Mouse (Mus musculus): ENCODE measurements around the gene Pla2g16.

Pla2g16 gene

DNA sequence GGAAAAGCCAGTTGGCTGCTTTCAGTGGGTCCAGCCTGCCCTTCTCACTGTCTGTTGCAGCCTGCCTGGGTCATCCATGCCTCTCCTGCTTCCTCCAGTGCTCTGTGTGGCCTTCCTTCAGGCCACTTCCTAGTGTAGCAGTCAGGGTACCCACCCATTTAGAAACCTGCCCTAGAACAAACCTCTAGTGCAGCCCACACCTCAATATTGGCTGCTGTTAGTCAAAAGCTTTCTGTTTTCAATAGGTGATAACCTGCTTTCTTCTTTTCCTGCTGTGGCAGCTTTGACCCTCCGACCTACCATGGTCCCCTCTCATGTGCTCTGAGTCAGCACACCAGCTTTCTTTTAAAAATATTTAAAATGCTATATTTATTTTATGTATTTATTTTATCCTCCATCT is 7.2 kb downstream of the Pla2g16 start:
- DNase-seq (ENCODE audit: low spot score in 2 of 2): no peak

GRCm38 (mm10) chr19:7566826-7567225 is 9.6 kb downstream of the Pla2g16 start:
- no peak for DNase-seq (ENCODE audit: low spot score in 2 of 2)

GRCm38 (mm10) chr19:7568364-7568763 is 11.1 kb downstream of the Pla2g16 start:
- peak in 1 of 2 experiments; percentile 32 for DNase-seq (ENCODE audit: low spot score in 2 of 2)

DNA sequence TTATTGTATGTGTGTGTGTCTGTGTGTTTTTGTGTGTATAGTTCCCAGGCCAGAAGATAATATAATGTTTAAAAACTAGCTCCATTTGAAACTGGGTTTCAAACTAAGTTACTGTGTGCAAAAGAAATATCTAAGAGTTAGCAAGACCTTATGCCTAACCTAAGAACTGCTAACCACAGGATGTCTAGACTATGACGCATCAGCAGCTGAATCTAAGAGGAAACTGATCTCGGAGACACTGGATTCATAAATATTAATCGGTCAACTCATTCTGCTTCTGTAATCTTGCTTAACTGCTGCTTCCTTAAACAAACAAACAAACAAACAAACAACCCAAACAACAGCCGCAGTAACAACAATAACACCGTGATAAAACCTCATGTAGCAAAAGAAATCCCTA is 12.4 kb downstream of the Pla2g16 start:
- DNase-seq (ENCODE audit: low spot score in 2 of 2): no peak

- no peak for DNase-seq (ENCODE audit: low spot score in 2 of 2)
These were observed 18.9 kb downstream of the Pla2g16 start for GRCm38 (mm10) chr19:7576180-7576579.

- peak in 1 of 2 experiments; percentile 17 for DNase-seq (ENCODE audit: low spot score in 2 of 2)
These were observed 20.5 kb downstream of the Pla2g16 start for GRCm38 (mm10) chr19:7577710-7578109.

DNA sequence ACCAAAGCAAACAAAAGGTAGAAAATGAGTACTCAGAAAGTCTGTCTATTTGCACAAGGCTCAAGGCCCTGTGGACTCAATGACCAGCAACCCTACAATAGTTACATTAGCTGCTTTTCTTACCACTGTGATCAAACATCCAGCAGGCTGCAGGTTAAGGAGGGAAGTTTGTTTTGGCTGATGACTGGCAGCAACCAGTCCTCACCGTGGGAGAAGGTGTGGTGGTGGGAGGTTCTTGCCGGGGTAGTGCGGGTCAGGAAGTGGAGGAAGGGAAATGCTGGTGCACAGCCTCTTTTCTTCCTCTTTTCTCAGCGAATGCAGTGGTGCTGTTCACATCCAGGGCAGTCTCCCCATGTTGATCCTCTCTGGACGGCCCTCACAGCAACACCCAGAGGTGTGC is 23.8 kb downstream of the Pla2g16 start:
- DNase-seq (ENCODE audit: low spot score in 2 of 2): no peak

GRCm38 (mm10) chr19:7583101-7583500 is 25.8 kb downstream of the Pla2g16 start:
- DNase-seq (ENCODE audit: low spot score in 2 of 2): peak; percentile 50 to 69

GRCm38 (mm10) chr19:7583599-7583998 is 26.3 kb downstream of the Pla2g16 start:
- DNase-seq (ENCODE audit: low spot score in 2 of 2): no peak

DNA sequence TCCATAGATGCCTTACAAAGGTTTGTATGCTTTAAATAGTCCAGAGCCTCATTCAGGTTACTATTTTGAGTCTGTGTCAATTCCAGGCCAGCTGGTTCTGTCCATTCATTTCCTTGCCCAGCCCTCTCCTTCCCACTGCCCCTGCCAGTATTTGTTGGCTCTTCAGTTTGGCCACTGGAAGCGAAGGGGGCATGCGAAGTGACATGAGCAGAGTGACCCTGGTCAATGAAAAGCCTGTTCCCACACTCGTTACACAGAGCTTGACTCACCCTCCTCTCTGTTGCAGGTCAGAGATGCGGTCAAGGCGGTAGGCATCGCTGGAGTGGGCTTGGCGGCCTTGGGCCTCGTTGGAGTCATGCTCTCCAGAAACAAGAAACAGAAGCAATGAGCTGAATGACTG is 28.0 kb downstream of the Pla2g16 start:
- peak; percentile 37 to 48 for DNase-seq (ENCODE audit: low spot score in 2 of 2)

DNA sequence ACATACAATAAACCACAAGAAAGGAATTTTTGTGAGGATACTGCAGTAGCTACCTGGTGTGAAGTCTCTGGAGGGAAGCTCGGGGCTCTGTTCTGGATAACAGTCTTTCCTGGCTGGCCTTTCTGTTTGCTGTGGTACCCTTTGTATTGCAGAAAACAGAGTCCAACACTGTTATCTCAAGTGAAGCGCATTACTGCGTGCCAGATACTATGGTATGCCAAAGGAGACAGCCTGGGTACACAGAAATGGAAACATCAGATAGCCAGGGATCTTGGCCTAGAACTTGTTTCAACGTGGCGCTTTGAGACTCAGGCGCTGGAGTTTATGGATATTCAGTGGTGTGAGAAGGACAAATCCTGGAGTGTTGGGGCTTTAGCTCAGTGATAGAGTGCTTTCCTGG is 28.5 kb downstream of the Pla2g16 start:
- DNase-seq (ENCODE audit: low spot score in 2 of 2): peak; percentile 27 to 43

GRCm38 (mm10) chr19:7590795-7591194 is 33.5 kb downstream of the Pla2g16 start:
- no peak for DNase-seq (ENCODE audit: low spot score in 2 of 2)

DNA sequence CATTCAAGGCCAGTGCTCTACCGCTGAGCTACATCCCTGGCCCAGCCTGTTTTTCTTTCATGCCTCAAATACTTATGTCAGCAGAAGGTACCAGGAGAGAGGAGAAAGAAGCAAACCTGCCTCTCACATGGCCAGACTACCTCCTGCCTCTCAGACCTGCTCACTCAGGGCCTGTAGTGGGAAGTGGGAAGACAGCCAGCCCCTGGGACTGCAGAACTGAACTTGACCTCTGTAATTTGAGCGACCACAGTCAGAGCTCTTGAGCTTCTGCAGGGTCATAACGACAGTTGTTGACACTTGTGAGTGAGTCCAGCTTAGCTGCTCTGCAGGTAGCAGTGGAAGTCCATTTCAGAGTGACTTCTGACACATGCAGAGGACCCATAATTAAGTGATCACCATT is 34.8 kb downstream of the Pla2g16 start:
- no peak for DNase-seq (ENCODE audit: low spot score in 2 of 2)

DNA sequence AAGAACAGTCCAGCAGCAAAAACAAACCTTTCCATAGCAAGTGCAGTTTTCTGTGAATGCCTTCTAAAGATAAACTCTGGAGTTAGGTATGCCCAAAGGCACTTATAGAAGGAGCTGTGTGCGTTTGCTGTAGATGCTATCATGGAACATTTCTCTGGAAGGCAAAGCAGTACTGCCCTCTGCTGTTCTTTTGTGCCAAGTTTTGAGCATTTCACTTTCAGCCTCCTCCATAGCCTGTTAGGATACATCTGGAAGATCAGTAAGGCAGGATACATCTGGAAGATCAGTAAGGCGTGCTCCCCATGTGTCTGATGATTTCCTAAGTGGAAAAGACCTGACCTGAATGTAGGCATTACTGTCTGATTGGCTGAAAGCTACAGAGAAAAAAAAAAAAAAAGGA is 38.3 kb downstream of the Pla2g16 start:
- peak; percentile 42 to 49 for DNase-seq (ENCODE audit: low spot score in 2 of 2)

DNA sequence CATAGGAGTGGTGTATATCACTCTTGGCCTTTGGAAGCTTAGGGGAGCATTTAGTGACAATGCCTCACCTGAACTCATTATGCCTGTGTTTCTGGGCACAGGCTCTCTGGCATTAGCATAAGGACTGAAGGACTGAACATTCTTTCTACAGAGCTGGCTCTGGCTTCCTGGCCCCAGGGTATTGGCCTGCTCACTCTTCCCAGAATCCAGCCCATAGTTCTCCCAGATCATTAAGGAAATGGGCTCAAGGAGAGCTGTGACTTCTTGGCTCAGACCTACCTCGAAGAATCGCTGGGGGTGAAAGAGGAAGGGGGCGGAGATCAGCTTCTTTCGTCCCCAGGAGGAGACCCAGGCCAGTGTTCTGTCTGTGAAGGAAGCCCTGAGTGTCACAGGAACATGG is 41.2 kb downstream of the Pla2g16 start:
- no peak for DNase-seq (ENCODE audit: low spot score in 2 of 2)

- DNase-seq (ENCODE audit: low spot score in 2 of 2): no peak
These were observed 44.3 kb downstream of the Pla2g16 start for GRCm38 (mm10) chr19:7601551-7601950.

DNA sequence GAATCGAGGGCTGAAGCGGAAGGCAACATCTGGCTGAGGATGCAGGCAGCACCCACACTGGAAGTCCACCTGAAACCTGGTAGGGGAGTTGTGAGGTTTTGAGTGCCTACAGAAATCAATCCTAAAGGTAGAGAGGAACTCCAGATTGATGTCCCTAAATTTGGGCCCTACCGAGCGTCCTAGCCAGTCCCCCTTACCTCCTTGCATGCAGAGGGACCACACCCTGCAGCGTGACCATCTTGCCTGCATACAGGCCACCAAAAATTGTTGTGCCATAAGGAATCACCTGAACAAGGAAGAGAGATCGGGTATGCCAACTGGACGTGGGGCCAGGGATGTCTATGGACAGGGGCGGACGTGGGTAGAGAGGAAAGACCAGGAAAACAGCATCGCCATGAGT is 46.8 kb downstream of the Pla2g16 start:
- DNase-seq (ENCODE audit: low spot score in 2 of 2): no peak

GRCm38 (mm10) chr19:7605013-7605412 is 47.8 kb downstream of the Pla2g16 start:
- no peak for DNase-seq (ENCODE audit: low spot score in 2 of 2)

DNA sequence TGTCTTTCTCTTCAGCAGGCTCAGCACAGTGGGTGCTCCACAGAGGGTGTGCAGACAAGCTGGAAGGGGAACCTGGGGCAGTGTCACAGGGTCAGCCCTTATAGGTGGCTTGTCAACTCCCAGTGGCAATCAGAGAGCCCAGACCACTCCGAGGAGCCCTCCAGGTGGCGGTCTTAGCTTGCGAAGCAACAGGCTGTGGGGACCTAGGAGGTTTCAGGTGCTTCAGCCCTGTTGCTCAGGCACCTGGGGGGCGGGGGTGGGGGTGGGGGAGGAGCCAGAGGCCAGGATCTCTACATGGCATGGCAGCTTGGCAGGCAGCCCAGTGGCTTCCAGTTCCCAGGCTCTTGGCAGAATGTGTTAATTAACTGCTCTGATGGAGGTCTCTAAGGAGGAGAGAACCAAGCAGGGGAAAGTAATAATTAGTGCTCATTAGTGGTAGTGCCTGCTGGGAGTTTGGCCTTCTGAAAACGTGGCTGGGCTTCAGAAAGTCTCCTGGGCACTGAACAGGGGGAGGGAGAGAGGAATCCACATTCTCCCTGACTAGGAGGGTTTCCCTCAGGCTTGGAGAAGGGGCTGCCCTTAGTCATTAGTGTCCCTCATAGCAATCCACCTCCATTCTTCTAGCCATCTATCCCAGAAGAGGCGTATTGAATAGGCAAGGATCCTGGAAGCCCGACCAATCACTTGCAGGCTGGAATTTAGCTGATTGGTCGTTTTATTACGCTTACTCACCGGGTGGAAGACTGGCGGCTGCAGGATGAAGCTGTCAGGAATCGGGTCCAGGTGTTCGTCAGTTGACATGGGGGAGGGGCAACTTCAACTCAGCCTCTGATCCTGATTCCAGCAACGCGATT is 48.9 kb downstream of the Pla2g16 start:
- no peak for DNase-seq (ENCODE audit: low spot score in 2 of 2)

GRCm38 (mm10) chr19:7606801-7607689 is 49.8 kb downstream of the Pla2g16 start, which contains the start of gene Lgals12:
Lgals12 (minus strand) TSS chr19:7607193.
- DNase-seq (ENCODE audit: low spot score in 2 of 2): no peak

DNA sequence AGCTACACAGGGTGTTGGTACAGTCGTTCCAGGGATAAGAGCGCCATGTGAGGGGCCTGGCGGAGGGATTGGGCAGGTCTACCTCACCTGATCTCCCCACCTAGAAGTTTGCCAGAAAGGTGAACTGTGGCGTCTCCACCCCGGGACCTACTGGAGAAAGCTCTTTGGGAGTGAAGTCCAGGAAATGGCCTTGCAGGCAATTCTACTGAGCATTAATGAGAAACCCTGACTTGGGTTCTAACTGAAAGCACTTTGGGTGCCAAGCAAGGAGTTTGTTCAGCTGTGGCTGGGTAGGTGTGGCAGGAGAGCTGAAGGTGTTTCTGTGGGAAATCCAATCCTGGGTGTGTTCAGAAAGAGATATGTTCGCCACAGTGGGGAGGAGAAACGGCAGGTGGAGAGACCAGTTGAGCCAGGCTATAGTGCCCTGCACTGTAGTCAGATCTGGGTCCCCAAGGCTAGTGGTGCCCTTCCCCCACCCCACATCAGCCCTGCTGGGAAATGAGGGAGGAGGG is 50.5 kb downstream of the Pla2g16 start:
- DNase-seq (ENCODE audit: low spot score in 2 of 2): no peak
